Mouse (Mus musculus): ENCODE measurements at regions not wholly inside any gene's neighbourhood (a gene's known extent, or its start where the extent isn't known, plus 50 kb on each side); places are given as distances from the start of the nearest gene placed in this dataset.

- no peak for DNase-seq (ENCODE audit: low read depth, low spot score)
Measured at GRCm38 (mm10) chr4:99491536-99492514, 164.3 kb upstream of the Foxd3 start.

- no peak for DNase-seq (ENCODE audit: low read depth, low spot score)
Measured at GRCm38 (mm10) chr4:99503221-99503744, 152.8 kb upstream of the Foxd3 start.

- no peak for DNase-seq (ENCODE audit: low read depth, low spot score)
Measured at GRCm38 (mm10) chr4:99511993-99512392, 144.1 kb upstream of the Foxd3 start.

GRCm38 (mm10) chr4:99516883-99517282 is 139.2 kb upstream of the Foxd3 start:
- peak; percentile 68 for DNase-seq (ENCODE audit: low read depth, low spot score)

- DNase-seq (ENCODE audit: low read depth, low spot score), result no peak
Measured at GRCm38 (mm10) chr4:99527441-99527840, 128.7 kb upstream of the Foxd3 start.

GRCm38 (mm10) chr4:99544014-99544413 is 112.1 kb upstream of the Foxd3 start:
- no peak for DNase-seq (ENCODE audit: low read depth, low spot score)

- no peak for DNase-seq (ENCODE audit: low read depth, low spot score)
Measured at GRCm38 (mm10) chr4:99545742-99546141, 110.4 kb upstream of the Foxd3 start.

- DNase-seq (ENCODE audit: low read depth, low spot score), result no peak
Measured at GRCm38 (mm10) chr4:99557963-99558362, 98.1 kb upstream of the Foxd3 start.

GRCm38 (mm10) chr4:99560604-99561003 is 95.5 kb upstream of the Foxd3 start:
- DNase-seq (ENCODE audit: low read depth, low spot score), result no peak

GRCm38 (mm10) chr4:99561506-99561937 is 94.6 kb upstream of the Foxd3 start:
- DNase-seq (ENCODE audit: low read depth, low spot score), result peak; percentile 81

GRCm38 (mm10) chr4:99565401-99565800 is 90.7 kb upstream of the Foxd3 start:
- DNase-seq (ENCODE audit: low read depth, low spot score), result no peak

GRCm38 (mm10) chr4:99572841-99573642 is 83.1 kb upstream of the Foxd3 start:
- DNase-seq (ENCODE audit: low read depth, low spot score), result peak; percentile 41

GRCm38 (mm10) chr4:99574021-99574531 is 82.0 kb upstream of the Foxd3 start:
- DNase-seq (ENCODE audit: low read depth, low spot score), result no peak

- DNase-seq (ENCODE audit: low read depth, low spot score), result no peak
Measured at GRCm38 (mm10) chr4:99574984-99575383, 81.1 kb upstream of the Foxd3 start.

GRCm38 (mm10) chr4:99597781-99598180 is 58.3 kb upstream of the Foxd3 start:
- no peak for DNase-seq (ENCODE audit: low read depth, low spot score)

GRCm38 (mm10) chr4:99600741-99601140 is 55.4 kb upstream of the Foxd3 start:
- peak; percentile 60 for DNase-seq (ENCODE audit: low read depth, low spot score)

- no peak for DNase-seq (ENCODE audit: low read depth, low spot score)
Measured at GRCm38 (mm10) chr4:99601463-99601862, 54.6 kb upstream of the Foxd3 start.
